Mouse (Mus musculus): Measurements from ENCODE around the gene Smok3c. TPM values are rescaled to one million over a fixed set of nuclear protein-coding genes. Genes with fewer than 3 reads are reported as not detected.

Smok3c gene
- polyA plus RNA-seq, 1 experiment from 2014 or later = not detected

- Histone ChIP-seq H3K27ac (no peak overlapping the region), H3K36me3 (peaks cover 8% of the 10 kb centered on the region; the same call in 1 of the 2 replicates), H3K4me1 (replicated peaks) (peaks cover 30% of the 10 kb centered on the region), H3K4me2 (no peak overlapping the region), H3K9ac (no peak overlapping the region), H3K27me3 (no peaks in the 10 kb centered on the region), H3K9me3 (no peaks in the 10 kb centered on the region), H3K4me3 (no peak overlapping the region)
- ATAC-seq (ENCODE audit: low FRiP score) = no peak
- 97% methylated on average over 2 of the region's 2 CpGs for WGBS
Observed at GRCm38 (mm10) chr5:138083936-138084335, 30.9 kb downstream of the Smok3c start.

- Histone ChIP-seq H3K4me1 (replicated peaks) (peaks cover 35% of the 10 kb centered on the region), H3K4me3 (peak overlapping the region; percentile 92), H3K36me3 (peaks cover 13% of the 10 kb centered on the region; the same call in 1 of the 2 replicates), H3K9me3 (no peaks in the 10 kb centered on the region), H3K4me2 (peak overlapping the region; percentile 80), H3K27me3 (no peaks in the 10 kb centered on the region), H3K27ac (no peak overlapping the region), H3K9ac (no peak overlapping the region)
- peak; percentile 19 for ATAC-seq (ENCODE audit: low FRiP score)
- 72% methylated on average over 2 of the region's 2 CpGs for WGBS
Observed at GRCm38 (mm10) chr5:138084507-138084906, 31.5 kb downstream of the Smok3c start.

- H3K4me3 ChIP-seq = peak within 1 kb of the TSS; percentile 92
- H3K27me3 ChIP-seq = no peaks in the 10 kb centered on the region
- H3K4me1 ChIP-seq (replicated peaks) = peaks cover 36% of the 10 kb centered on the region
- H3K9me3 ChIP-seq = no peaks in the 10 kb centered on the region
- H3K27ac ChIP-seq = peak within 1 kb of the TSS; percentile 95
- ATAC-seq (ENCODE audit: low FRiP score) = peak; percentile 95
- peak within 1 kb of the TSS; percentile 80 for H3K4me2 ChIP-seq
- under 1% methylated on average over 27 of the region's 27 CpGs for WGBS
- H3K9ac ChIP-seq = peak within 1 kb of the TSS; percentile 97
- H3K36me3 ChIP-seq = peaks cover 13% of the 10 kb centered on the region; the same call in 1 of the 2 replicates
Observed at GRCm38 (mm10) chr5:138084996-138085395, 32.0 kb downstream of the Smok3c start, which contains the start of gene Zkscan1. Gene Zkscan1 (plus strand): TSS chr5:138085084.

GRCm38 (mm10) chr5:138085421-138085911, 32.5 kb downstream of the Smok3c start:
- Histone ChIP-seq H3K4me3 (peak overlapping the region; percentile 92), H3K9ac (peak overlapping the region; percentile 97), H3K27ac (peak overlapping the region; percentile 95), H3K27me3 (no peaks in the 10 kb centered on the region), H3K4me1 (replicated peaks) (peaks cover 36% of the 10 kb centered on the region), H3K9me3 (no peaks in the 10 kb centered on the region), H3K36me3 (peaks cover 13% of the 10 kb centered on the region; the same call in 1 of the 2 replicates), H3K4me2 (peak overlapping the region; percentile 80)
- no peak for ATAC-seq (ENCODE audit: low FRiP score)
- WGBS = 0% methylated on average over 18 of the region's 18 CpGs

- 83% methylated on average over 3 of the region's 3 CpGs for WGBS
- ATAC-seq (ENCODE audit: low FRiP score) = no peak
Observed at GRCm38 (mm10) chr5:138086842-138087241, 33.8 kb downstream of the Smok3c start.

GRCm38 (mm10) chr5:138088366-138088765, 35.4 kb downstream of the Smok3c start:
- no peaks in the 10 kb centered on the region for H3K27me3 ChIP-seq
- no peak overlapping the region for H3K4me3 ChIP-seq
- H3K4me2 ChIP-seq = no peak overlapping the region
- H3K9me3 ChIP-seq = no peaks in the 10 kb centered on the region
- H3K4me1 ChIP-seq (replicated peaks) = peaks cover 36% of the 10 kb centered on the region
- no peak for ATAC-seq (ENCODE audit: low FRiP score)
- H3K27ac ChIP-seq = no peak overlapping the region
- H3K36me3 ChIP-seq = peaks cover 20% of the 10 kb centered on the region
- H3K9ac ChIP-seq = 0 out of 2 replicates have a peak overlapping the region, but pooled peaks have one; percentile 3
- 92% methylated on average over 3 of the region's 3 CpGs for WGBS

More at GRCm38 (mm10) chr5:138086842-138087241, 33.8 kb downstream of the Smok3c start:
- Histone ChIP-seq H3K27ac (no peak overlapping the region), H3K9ac (peak overlapping the region; percentile 58; the same call in 1 of the 2 replicates), H3K27me3 (no peaks in the 10 kb centered on the region), H3K4me1 (replicated peaks) (peaks cover 36% of the 10 kb centered on the region), H3K36me3 (peaks cover 13% of the 10 kb centered on the region; the same call in 1 of the 2 replicates), H3K9me3 (no peaks in the 10 kb centered on the region), H3K4me2 (peak overlapping the region; percentile 80), H3K4me3 (peak overlapping the region; percentile 92)

GRCm38 (mm10) chr5:138089108-138089551, 36.1 kb downstream of the Smok3c start:
- Histone ChIP-seq H3K36me3 (peaks cover 28% of the 10 kb centered on the region), H3K9ac (0 out of 2 replicates have a peak overlapping the region, but pooled peaks have one; percentile 3), H3K9me3 (no peaks in the 10 kb centered on the region), H3K27me3 (no peaks in the 10 kb centered on the region), H3K27ac (no peak overlapping the region), H3K4me1 (replicated peaks) (peaks cover 36% of the 10 kb centered on the region), H3K4me2 (no peak overlapping the region), H3K4me3 (no peak overlapping the region)
- ATAC-seq (ENCODE audit: low FRiP score) = no peak
- 78% methylated on average over 6 of the region's 6 CpGs for WGBS

- no peaks in the 10 kb centered on the region for H3K9me3 ChIP-seq
- H3K4me1 ChIP-seq (replicated peaks) = peaks cover 36% of the 10 kb centered on the region
- no peak overlapping the region for H3K4me3 ChIP-seq
- no peak overlapping the region for H3K27ac ChIP-seq
- no peak overlapping the region for H3K4me2 ChIP-seq
- H3K9ac ChIP-seq = no peak overlapping the region
- WGBS = 78% methylated on average over 3 of the region's 3 CpGs
- no peaks in the 10 kb centered on the region for H3K27me3 ChIP-seq
- no peak for ATAC-seq (ENCODE audit: low FRiP score)
- H3K36me3 ChIP-seq = peaks cover 39% of the 10 kb centered on the region
Observed at GRCm38 (mm10) chr5:138090271-138090670, 37.3 kb downstream of the Smok3c start.

- H3K9me3 ChIP-seq = no peaks in the 10 kb centered on the region
- no peak for ATAC-seq (ENCODE audit: low FRiP score)
- no peak overlapping the region for H3K4me2 ChIP-seq
- WGBS = 89% methylated on average over 5 of the region's 5 CpGs
- H3K36me3 ChIP-seq = peaks cover 43% of the 10 kb centered on the region
- no peak overlapping the region for H3K27ac ChIP-seq
- no peaks in the 10 kb centered on the region for H3K27me3 ChIP-seq
- H3K9ac ChIP-seq = no peak overlapping the region
- H3K4me1 ChIP-seq (replicated peaks) = peaks cover 36% of the 10 kb centered on the region
- no peak overlapping the region for H3K4me3 ChIP-seq
Observed at GRCm38 (mm10) chr5:138090737-138091136, 37.7 kb downstream of the Smok3c start.

GRCm38 (mm10) chr5:138092771-138093170, 39.8 kb downstream of the Smok3c start:
- H3K9ac ChIP-seq = no peak overlapping the region
- no peak overlapping the region for H3K4me3 ChIP-seq
- H3K27me3 ChIP-seq = no peaks in the 10 kb centered on the region
- no peak overlapping the region for H3K4me2 ChIP-seq
- ATAC-seq (ENCODE audit: low FRiP score) = no peak
- peaks cover 60% of the 10 kb centered on the region for H3K36me3 ChIP-seq
- H3K27ac ChIP-seq = no peak overlapping the region
- H3K9me3 ChIP-seq = no peaks in the 10 kb centered on the region
- WGBS = 93% methylated on average over 4 of the region's 4 CpGs
- H3K4me1 ChIP-seq (replicated peaks) = peaks cover 18% of the 10 kb centered on the region

GRCm38 (mm10) chr5:138094474-138094873, 41.5 kb downstream of the Smok3c start:
- H3K27ac ChIP-seq = no peak overlapping the region
- H3K27me3 ChIP-seq = no peaks in the 10 kb centered on the region
- H3K9ac ChIP-seq = no peak overlapping the region
- H3K9me3 ChIP-seq = no peaks in the 10 kb centered on the region
- 96% methylated on average over 6 of the region's 6 CpGs for WGBS
- peaks cover 67% of the 10 kb centered on the region for H3K36me3 ChIP-seq
- ATAC-seq (ENCODE audit: low FRiP score) = no peak
- no peak overlapping the region for H3K4me3 ChIP-seq
- H3K4me1 ChIP-seq (replicated peaks) = peaks cover under 1% of the 10 kb centered on the region
- H3K4me2 ChIP-seq = no peak overlapping the region

- Histone ChIP-seq H3K9ac (no peak overlapping the region), H3K36me3 (peaks cover 68% of the 10 kb centered on the region), H3K4me2 (no peak overlapping the region), H3K27me3 (no peaks in the 10 kb centered on the region), H3K27ac (no peak overlapping the region), H3K9me3 (no peaks in the 10 kb centered on the region), H3K4me1 (replicated peaks) (no peaks in the 10 kb centered on the region), H3K4me3 (no peak overlapping the region)
- 95% methylated on average over 2 of the region's 2 CpGs for WGBS
- no peak for ATAC-seq (ENCODE audit: low FRiP score)
Observed at GRCm38 (mm10) chr5:138104976-138105375, 52.0 kb downstream of the Smok3c start.

- Histone ChIP-seq H3K9ac (no peak overlapping the region), H3K36me3 (peaks cover 46% of the 10 kb centered on the region), H3K4me3 (no peak overlapping the region), H3K27me3 (no peaks in the 10 kb centered on the region), H3K4me2 (no peak overlapping the region), H3K4me1 (replicated peaks) (no peaks in the 10 kb centered on the region), H3K27ac (no peak overlapping the region), H3K9me3 (no peaks in the 10 kb centered on the region)
- 64% methylated on average over 3 of the region's 3 CpGs for WGBS
- no peak for ATAC-seq (ENCODE audit: low FRiP score)
Observed at GRCm38 (mm10) chr5:138107130-138107529, 54.1 kb downstream of the Smok3c start.
